Mouse (Mus musculus) heart, postnatal 4 days (tissue): ENCODE results near the gene Pfdn6. TPM values are rescaled to one million over a fixed set of nuclear protein-coding genes. Genes with fewer than 3 reads are reported as not detected.
"Not testable (repeated sequence)": the region's sequence is repeated elsewhere in the genome, so short reads cannot be mapped to it uniquely, and the experiment has no call there.

Experiments used
- DNase-seq: peaks from one replicate; pipeline ENCODE4 v3.0.0; 2021
- total RNA-seq, 2 experiments: library from RNA; stranded (reverse); gene quantifications; 2 replicates each; pipeline ENCODE4 v1.2.3; 2021

The Pfdn6 gene
- total RNA-seq, 2 experiments from 2014 or later: 78.0 to 79.5 TPM

- DNase-seq: peak; percentile 34
Measured at GRCm38 (mm10) chr17:33897114-33897794, 42.9 kb downstream of the Pfdn6 start.

GRCm38 (mm10) chr17:33893011-33893410 is 47.1 kb downstream of the Pfdn6 start:
- not testable (repeated sequence) for DNase-seq

- DNase-seq: no peak
Measured at GRCm38 (mm10) chr17:33892429-33892828, 47.7 kb downstream of the Pfdn6 start.

- DNase-seq: not testable (repeated sequence)
Measured at GRCm38 (mm10) chr17:33891892-33892291, 48.3 kb downstream of the Pfdn6 start.

GRCm38 (mm10) chr17:33891357-33891756 is 48.8 kb downstream of the Pfdn6 start:
- DNase-seq: no peak

GRCm38 (mm10) chr17:33890533-33891059 is 49.5 kb downstream of the Pfdn6 start, which contains the start of gene Kifc1:
Kifc1 (minus strand) TSS chr17:33890661.
- peak; percentile 100 for DNase-seq

- not testable (repeated sequence) for DNase-seq
Measured at GRCm38 (mm10) chr17:33889941-33890532, 50.1 kb downstream of the Pfdn6 start.

Other genes with a start within 250 kb of the Pfdn6 start
- 10 to 100 TPM; 84.4 to 96.9 TPM for gene March2, start 221.7 kb downstream of the Pfdn6 start, total RNA-seq
- gene Rab11b, start 179.8 kb downstream of the Pfdn6 start, total RNA-seq: 100 to 1,000 TPM; 333 to 343 TPM
- 10 to 100 TPM; 29.1 to 35.0 TPM for gene Angptl4, start 158.5 kb downstream of the Pfdn6 start, total RNA-seq
- 10 to 100 TPM; 57.5 to 58.5 TPM for gene Kank3, start 129.8 kb downstream of the Pfdn6 start, total RNA-seq
- gene Rps28, start 115.8 kb downstream of the Pfdn6 start, total RNA-seq: 1,000 to 10,000 TPM; 1,097 to 1,179 TPM
- gene Ndufa7, start 115.8 kb downstream of the Pfdn6 start, total RNA-seq: 100 to 1,000 TPM; 423 to 447 TPM
- 10 to 100 TPM; 16.8 to 21.4 TPM for gene Cd320, start 97.3 kb downstream of the Pfdn6 start, total RNA-seq
- gene Gm7029, start 66.5 kb downstream of the Pfdn6 start, total RNA-seq: not detected
- 10 to 100 TPM; 40.2 to 42.7 TPM for gene Kifc1, start 49.7 kb downstream of the Pfdn6 start, total RNA-seq
- not detected for gene Platr17, start 35.2 kb downstream of the Pfdn6 start, total RNA-seq
- 10 to 100 TPM; 16.5 to 18.0 TPM for gene Daxx, start 30.9 kb downstream of the Pfdn6 start, total RNA-seq
- 10 to 100 TPM; 72.3 to 78.5 TPM for gene Tapbp, start 24.4 kb downstream of the Pfdn6 start, total RNA-seq
- gene Zbtb22, start 24.4 kb downstream of the Pfdn6 start, total RNA-seq: 10 to 100 TPM; 34.3 to 35.8 TPM
- gene Rgl2, start 10.8 kb downstream of the Pfdn6 start, total RNA-seq: 10 to 100 TPM; 56.5 to 58.1 TPM
- gene Wdr46, start 317 bp upstream of the Pfdn6 start, total RNA-seq: 10 to 100 TPM; 13.3 to 14.4 TPM
- 1 to 10 TPM; 2.3 to 2.9 TPM for gene B3galt4, start 11.1 kb upstream of the Pfdn6 start, total RNA-seq
- 10 to 100 TPM; 38.1 to 40.1 TPM for gene Vps52, start 15.5 kb upstream of the Pfdn6 start, total RNA-seq
- gene Rps18, start 15.7 kb upstream of the Pfdn6 start, total RNA-seq: 100 to 1,000 TPM; 648 to 719 TPM
- 10 to 100 TPM; 33.9 to 35.4 TPM for gene H2-K1, start 60.0 kb upstream of the Pfdn6 start, total RNA-seq
- gene Ring1, start 84.3 kb upstream of the Pfdn6 start, total RNA-seq: 10 to 100 TPM; 18.7 to 19.8 TPM
- gene H2-Ke6, start 87.7 kb upstream of the Pfdn6 start, total RNA-seq: 10 to 100 TPM; 63.6 to 69.6 TPM
- 10 to 100 TPM; 83.8 to 86.5 TPM for gene Slc39a7, start 91.3 kb upstream of the Pfdn6 start, total RNA-seq
- gene Rxrb, start 91.5 kb upstream of the Pfdn6 start, total RNA-seq: 10 to 100 TPM; 35.5 to 39.5 TPM
- 1 to 10 TPM; 1.4 to 2.2 TPM for gene Col11a2, start 99.1 kb upstream of the Pfdn6 start, total RNA-seq
- gene H2-Oa, start 152.0 kb upstream of the Pfdn6 start, total RNA-seq: not detected
- 1 to 10 TPM; 5.6 to 6.0 TPM for gene H2-DMa, start 179.2 kb upstream of the Pfdn6 start, total RNA-seq
- 100 to 1,000 TPM; 125 to 128 TPM for gene Brd2, start 182.3 kb upstream of the Pfdn6 start, total RNA-seq
- under 1 TPM; 0.55 to 0.72 TPM for gene H2-DMb2, start 203.0 kb upstream of the Pfdn6 start, total RNA-seq
- gene H2-DMb1, start 212.7 kb upstream of the Pfdn6 start, total RNA-seq: under 1 TPM; 0.26 to 0.68 TPM
- 1 to 10 TPM; 4.8 to 5.4 TPM for gene Tap1, start 247.2 kb upstream of the Pfdn6 start, total RNA-seq
- gene Psmb9, start 247.4 kb upstream of the Pfdn6 start, total RNA-seq: 1 to 10 TPM; 2.5 to 3.8 TPM